Comparison of ENCODE assay signal across 24 mouse cellular contexts in genomic region chr8:97254169-97254568, GRCm38 (mm10).
"Had no signal": no experiment of that assay in that cellular context is flagged by ENCODE, and none has a peak within 500 bp of the region (broad histone marks: within the 10 kb centered on the region; RNA-seq: fewer than 3 reads in every experiment).

No protein-coding gene starts in this region.

- H3K9ac ChIP-seq: intestine, embryonic 15.5 days; kidney, embryonic 15.5 days; limb, embryonic 13.5 days; liver, embryonic 12.5 days; liver, embryonic 15.5 days; lung, embryonic 15.5 days; neural tube, embryonic 12.5 days; stomach, embryonic 15.5 days had no signal

- H3K36me3 ChIP-seq: intestine, embryonic 15.5 days; kidney, embryonic 15.5 days; limb, embryonic 10.5 days; limb, embryonic 13.5 days; liver, embryonic 12.5 days; liver, embryonic 15.5 days; lung, embryonic 15.5 days; neural tube, embryonic 12.5 days; stomach, embryonic 15.5 days had no signal

- H3K4me3 ChIP-seq: intestine, embryonic 15.5 days; kidney, embryonic 15.5 days; left cerebral cortex, adult 2 months; limb, embryonic 10.5 days; limb, embryonic 13.5 days; liver, embryonic 12.5 days; liver, embryonic 15.5 days; lung, embryonic 15.5 days; neural tube, embryonic 12.5 days; stomach, embryonic 15.5 days had no signal

- H3K4me2 ChIP-seq: intestine, embryonic 15.5 days; kidney, embryonic 15.5 days; limb, embryonic 13.5 days; liver, embryonic 12.5 days; liver, embryonic 15.5 days; lung, embryonic 15.5 days; neural tube, embryonic 12.5 days; stomach, embryonic 15.5 days had no signal

- H3K4me1 ChIP-seq: intestine, embryonic 15.5 days; liver, embryonic 12.5 days; liver, embryonic 15.5 days; lung, embryonic 15.5 days; neural tube, embryonic 12.5 days; stomach, embryonic 15.5 days had no signal

- H3K27ac ChIP-seq: intestine, embryonic 15.5 days; kidney, embryonic 15.5 days; left cerebral cortex, adult 2 months; limb, embryonic 10.5 days; limb, embryonic 13.5 days; liver, embryonic 12.5 days; liver, embryonic 15.5 days; lung, embryonic 15.5 days; neural tube, embryonic 12.5 days; stomach, embryonic 15.5 days had no signal

- ATAC-seq: intestine, embryonic 15.5 days; liver, embryonic 12.5 days had no signal

- H3K9me3 ChIP-seq: intestine, embryonic 15.5 days; kidney, embryonic 15.5 days; limb, embryonic 10.5 days; limb, embryonic 13.5 days; liver, embryonic 12.5 days; liver, embryonic 15.5 days; lung, embryonic 15.5 days; neural tube, embryonic 12.5 days; stomach, embryonic 15.5 days had no signal

- H3K27me3 ChIP-seq: intestine, embryonic 15.5 days; kidney, embryonic 15.5 days; liver, embryonic 12.5 days; liver, embryonic 15.5 days; lung, embryonic 15.5 days; neural tube, embryonic 12.5 days; stomach, embryonic 15.5 days had no signal

- DNase-seq: kidney, adult 11 months; kidney, adult 8-10 months; kidney, postnatal 10 days; kidney, postnatal 36 days; layer of hippocampus, postnatal 36 days; liver; lung, adult 18-20 months; lung, postnatal 10 days; lung, postnatal 36 days; right cerebral cortex, adult 18-20 months; right cerebral cortex, postnatal 14 days; right cerebral cortex, postnatal 4 days; spleen, adult 18-20 months; thymus, postnatal 25 days had no signal
